Mouse (Mus musculus) small intestine, adult 2 months (tissue): ENCODE results near the gene Rhbdl1. TPM values are rescaled to one million over a fixed set of nuclear protein-coding genes. Genes with fewer than 3 reads are reported as not detected.

Source experiments
- H3K27ac ChIP-seq: fragments of 200-500 bp; 2 replicates; pipeline ENCODE4 v1.5.1; 2012; ENCODE audit warnings: low read depth, low read length, control low read depth, inconsistent platforms; ENCODE audit not compliant: insufficient read depth
- H3K27me3 ChIP-seq: fragments of 200-500 bp; 2 replicates; pipeline ENCODE4 v1.6.1; 2012; ENCODE audit warnings: mild to moderate bottlenecking, moderate library complexity, low read length, inconsistent platforms; ENCODE audit not compliant: control insufficient read depth, insufficient read depth
- H3K36me3 ChIP-seq: fragments of 200-500 bp; 2 replicates; pipeline ENCODE4 v1.6.1; 2012; ENCODE audit warnings: mild to moderate bottlenecking, low read length, control low read depth, inconsistent platforms; ENCODE audit not compliant: control insufficient read depth, insufficient read depth
- H3K4me1 ChIP-seq: fragments of 200-500 bp; 2 replicates; pipeline ENCODE4 v1.6.1; 2012; ENCODE audit warnings: low read length, inconsistent platforms, mixed read lengths; ENCODE audit not compliant: control insufficient read depth, insufficient read depth, insufficient read length
- H3K4me3 ChIP-seq: fragments of 200-500 bp; 2 replicates; pipeline ENCODE4 v1.5.1; 2012; ENCODE audit warnings: low read depth, mild to moderate bottlenecking, control low read depth, inconsistent platforms, low read length, moderate library complexity
- CTCF ChIP-seq: fragments of 200-500 bp; IDR thresholded peaks from 2 replicates; pipeline ENCODE4 v1.5.1; 2012; ENCODE audit warnings: low read depth, mild to moderate bottlenecking, control low read depth, inconsistent platforms, low read length, moderate library complexity, mixed read lengths; ENCODE audit not compliant: insufficient replicate concordance, insufficient read length; ENCODE audit errors: extremely low read depth
- POLR2A ChIP-seq: fragments of 200-500 bp; IDR thresholded peaks from 2 replicates; pipeline ENCODE4 v1.6.1; 2012; ENCODE audit warnings: low read depth, mild to moderate bottlenecking, control low read depth, inconsistent platforms, low read length, moderate library complexity
- WGBS: fragments of 180-500 bp; shearing (Covaris S2); methylation state at CpG from one replicate; pipeline ENCODE4 v1.1.7; 2018; 5-methylcytosine and 5-hydroxymethylcytosine counted together
- polyA plus RNA-seq: library from polyadenylated mRNA; depleted of rRNA; stranded (reverse); fragments of >200 nt; gene quantifications from 2 replicates; pipeline ENCODE4 v1.2.3, GENCODE M21; 2012

The Rhbdl1 gene
- polyA plus RNA-seq, 1 experiment: 10.6 TPM

GRCm38 (mm10) chr17:25836397-25837075 lies 559 bp downstream of the Rhbdl1 start:
- no peaks in the 10 kb centered on the region for H3K27me3 ChIP-seq
- peaks cover 28% of the 10 kb centered on the region for H3K36me3 ChIP-seq
- H3K4me3 ChIP-seq: peak overlapping the region; percentile 43
- 23% methylated on average over 23 of the region's 23 CpGs for WGBS
- H3K27ac ChIP-seq: no peak overlapping the region
- TF ChIP-seq CTCF (no peak), POLR2A (no peak)
- peaks cover 44% of the 10 kb centered on the region for H3K4me1 ChIP-seq

- no peaks in the 10 kb centered on the region for H3K27me3 ChIP-seq
- no peak for TF ChIP-seq POLR2A
- TF ChIP-seq CTCF: no peak
- peaks cover 28% of the 10 kb centered on the region for H3K36me3 ChIP-seq
- H3K27ac ChIP-seq: no peak overlapping the region
- peaks cover 50% of the 10 kb centered on the region for H3K4me1 ChIP-seq
- 89% methylated on average over 16 of the region's 16 CpGs for WGBS
- H3K4me3 ChIP-seq: no peak overlapping the region
Observed at GRCm38 (mm10) chr17:25835816-25836215, 1.3 kb downstream of the Rhbdl1 start.

GRCm38 (mm10) chr17:25835301-25835700 lies 1.8 kb downstream of the Rhbdl1 start:
- 80% methylated on average over 7 of the region's 7 CpGs for WGBS
- Histone ChIP-seq H3K4me3 (0 out of 2 replicates have a peak overlapping the region, but pooled peaks have one; percentile 80), H3K27ac (no peak overlapping the region), H3K27me3 (no peaks in the 10 kb centered on the region), H3K36me3 (peaks cover 29% of the 10 kb centered on the region), H3K4me1 (peaks cover 52% of the 10 kb centered on the region)
- TF ChIP-seq POLR2A: no peak
- no peak for TF ChIP-seq CTCF

GRCm38 (mm10) chr17:25834595-25835222 lies 2.4 kb downstream of the Rhbdl1 start:
- no peak for TF ChIP-seq CTCF
- TF ChIP-seq POLR2A: no peak
- H3K36me3 ChIP-seq: peaks cover 25% of the 10 kb centered on the region
- no peaks in the 10 kb centered on the region for H3K27me3 ChIP-seq
- H3K4me3 ChIP-seq: peak overlapping the region; percentile 80
- no peak overlapping the region for H3K27ac ChIP-seq
- peaks cover 52% of the 10 kb centered on the region for H3K4me1 ChIP-seq
- 37% methylated on average over 12 of the region's 12 CpGs for WGBS

GRCm38 (mm10) chr17:25833961-25834594 lies 3.0 kb downstream of the Rhbdl1 start:
- Histone ChIP-seq H3K4me1 (peaks cover 49% of the 10 kb centered on the region), H3K27me3 (no peaks in the 10 kb centered on the region), H3K4me3 (peak overlapping the region; percentile 80), H3K27ac (peak overlapping the region; percentile 99), H3K36me3 (peaks cover 21% of the 10 kb centered on the region)
- TF ChIP-seq CTCF: no peak
- TF ChIP-seq POLR2A: no peak
- 11% methylated on average over 6 of the region's 6 CpGs for WGBS

GRCm38 (mm10) chr17:25833291-25833663 lies 3.8 kb downstream of the Rhbdl1 start, which contains the start of gene Stub1:
Stub1 (minus strand) TSS chr17:25833404.
- Histone ChIP-seq H3K36me3 (peaks cover 15% of the 10 kb centered on the region), H3K27me3 (no peaks in the 10 kb centered on the region), H3K27ac (peak within 1 kb of the TSS; percentile 99), H3K4me1 (peaks cover 52% of the 10 kb centered on the region), H3K4me3 (peak within 1 kb of the TSS; percentile 83)
- TF ChIP-seq CTCF (no peak), POLR2A (peak; percentile 9; the same call in 1 of the 2 replicates)
- WGBS: 1% methylated on average over 24 of the region's 24 CpGs
